Mouse (Mus musculus): ENCODE data around the gene Gtpbp1.

Gene Gtpbp1

GRCm38 (mm10) chr15:79728731-79729388 is 38.2 kb downstream of the Gtpbp1 start:
- TF ChIP-seq GATA4 (IDR thresholded peaks at IDR 0.05; ENCODE audit: insufficient replicate concordance, low read length) = no peak

GRCm38 (mm10) chr15:79731554-79731953 is 40.9 kb downstream of the Gtpbp1 start:
- no peak for TF ChIP-seq GATA4 (IDR thresholded peaks at IDR 0.05; ENCODE audit: insufficient replicate concordance, low read length)

GRCm38 (mm10) chr15:79733192-79733591 is 42.5 kb downstream of the Gtpbp1 start:
- no peak for TF ChIP-seq GATA4 (IDR thresholded peaks at IDR 0.05; ENCODE audit: insufficient replicate concordance, low read length)

- no peak for TF ChIP-seq GATA4 (IDR thresholded peaks at IDR 0.05; ENCODE audit: insufficient replicate concordance, low read length)
Measured at GRCm38 (mm10) chr15:79733640-79734039, 43.0 kb downstream of the Gtpbp1 start.

- TF ChIP-seq GATA4 (IDR thresholded peaks at IDR 0.05; ENCODE audit: insufficient replicate concordance, low read length) = no peak
Measured at GRCm38 (mm10) chr15:79734311-79734710, 43.7 kb downstream of the Gtpbp1 start.

- TF ChIP-seq GATA4 (IDR thresholded peaks at IDR 0.05; ENCODE audit: insufficient replicate concordance, low read length) = no peak
Measured at GRCm38 (mm10) chr15:79740739-79741138, 50.1 kb downstream of the Gtpbp1 start.

- no peak; the same call in 1 of the 2 replicates for TF ChIP-seq GATA4 (IDR thresholded peaks at IDR 0.05; ENCODE audit: insufficient replicate concordance, low read length)
Measured at GRCm38 (mm10) chr15:79741173-79741858, 50.7 kb downstream of the Gtpbp1 start.

- no peak for TF ChIP-seq GATA4 (IDR thresholded peaks at IDR 0.05; ENCODE audit: insufficient replicate concordance, low read length)
Measured at GRCm38 (mm10) chr15:79741921-79742705, 51.5 kb downstream of the Gtpbp1 start, which contains the start of gene Sun2. Sun2 (minus strand) TSS chr15:79742536.

- TF ChIP-seq GATA4 (IDR thresholded peaks at IDR 0.05; ENCODE audit: insufficient replicate concordance, low read length) = no peak
Measured at GRCm38 (mm10) chr15:79742706-79743023, 52.0 kb downstream of the Gtpbp1 start.

GRCm38 (mm10) chr15:79744001-79744400 is 53.4 kb downstream of the Gtpbp1 start:
- no peak for TF ChIP-seq GATA4 (IDR thresholded peaks at IDR 0.05; ENCODE audit: insufficient replicate concordance, low read length)

- TF ChIP-seq GATA4 (IDR thresholded peaks at IDR 0.05; ENCODE audit: insufficient replicate concordance, low read length) = no peak
Measured at GRCm38 (mm10) chr15:79744742-79745141, 54.1 kb downstream of the Gtpbp1 start.

- TF ChIP-seq GATA4 (IDR thresholded peaks at IDR 0.05; ENCODE audit: insufficient replicate concordance, low read length) = no peak
Measured at GRCm38 (mm10) chr15:79745312-79745711, 54.7 kb downstream of the Gtpbp1 start.

GRCm38 (mm10) chr15:79745883-79746282 is 55.2 kb downstream of the Gtpbp1 start:
- no peak for TF ChIP-seq GATA4 (IDR thresholded peaks at IDR 0.05; ENCODE audit: insufficient replicate concordance, low read length)

GRCm38 (mm10) chr15:79747998-79748397 is 57.4 kb downstream of the Gtpbp1 start:
- no peak for TF ChIP-seq GATA4 (IDR thresholded peaks at IDR 0.05; ENCODE audit: insufficient replicate concordance, low read length)

- no peak for TF ChIP-seq GATA4 (IDR thresholded peaks at IDR 0.05; ENCODE audit: insufficient replicate concordance, low read length)
Measured at GRCm38 (mm10) chr15:79749162-79749561, 58.5 kb downstream of the Gtpbp1 start.

GRCm38 (mm10) chr15:79750266-79750665 is 59.6 kb downstream of the Gtpbp1 start:
- no peak for TF ChIP-seq GATA4 (IDR thresholded peaks at IDR 0.05; ENCODE audit: insufficient replicate concordance, low read length)
